Mouse (Mus musculus) c-Kit-positive CD71-positive TER-119-negative erythroid progenitor cells, embryonic 14.5 days (primary cell): Measurements from ENCODE around the gene Ccdc51.

Experiments
- DNase-seq: peaks from one replicate; pipeline ENCODE4 v3.0.0-alpha.2; 2013; ENCODE audit warnings: low read depth

Gene Ccdc51

GRCm38 (mm10) chr9:109097291-109097690 lies 15.0 kb downstream of the Ccdc51 start:
- DNase-seq = no peak

GRCm38 (mm10) chr9:109097831-109098230 lies 15.5 kb downstream of the Ccdc51 start:
- no peak for DNase-seq

GRCm38 (mm10) chr9:109098366-109098765 lies 16.1 kb downstream of the Ccdc51 start:
- no peak for DNase-seq

GRCm38 (mm10) chr9:109098969-109099368 lies 16.7 kb downstream of the Ccdc51 start:
- DNase-seq = no peak

GRCm38 (mm10) chr9:109100307-109100928 lies 18.1 kb downstream of the Ccdc51 start:
- DNase-seq = no peak

GRCm38 (mm10) chr9:109101933-109102445 lies 19.7 kb downstream of the Ccdc51 start:
- DNase-seq = no peak

- DNase-seq = no peak
These were observed 20.2 kb downstream of the Ccdc51 start for GRCm38 (mm10) chr9:109102541-109102940.

- no peak for DNase-seq
These were observed 21.0 kb downstream of the Ccdc51 start for GRCm38 (mm10) chr9:109103250-109103649.

GRCm38 (mm10) chr9:109104083-109104482 lies 21.8 kb downstream of the Ccdc51 start:
- DNase-seq = no peak

GRCm38 (mm10) chr9:109105011-109105410 lies 22.7 kb downstream of the Ccdc51 start:
- no peak for DNase-seq

- DNase-seq = no peak
These were observed 23.4 kb downstream of the Ccdc51 start for GRCm38 (mm10) chr9:109105648-109106047.

- DNase-seq = no peak
These were observed 25.0 kb downstream of the Ccdc51 start for GRCm38 (mm10) chr9:109107341-109107740.

GRCm38 (mm10) chr9:109110240-109110639 lies 27.9 kb downstream of the Ccdc51 start:
- DNase-seq = no peak

- no peak for DNase-seq
These were observed 28.8 kb downstream of the Ccdc51 start for GRCm38 (mm10) chr9:109111101-109111500.

GRCm38 (mm10) chr9:109111591-109111990 lies 29.3 kb downstream of the Ccdc51 start:
- no peak for DNase-seq

- DNase-seq = no peak
These were observed 31.0 kb downstream of the Ccdc51 start for GRCm38 (mm10) chr9:109113331-109113730.

GRCm38 (mm10) chr9:109114276-109114675 lies 32.0 kb downstream of the Ccdc51 start:
- DNase-seq = no peak

GRCm38 (mm10) chr9:109114871-109115270 lies 32.6 kb downstream of the Ccdc51 start:
- DNase-seq = no peak

GRCm38 (mm10) chr9:109116205-109116604 lies 33.9 kb downstream of the Ccdc51 start:
- DNase-seq = no peak

GRCm38 (mm10) chr9:109118106-109118505 lies 35.8 kb downstream of the Ccdc51 start:
- DNase-seq = no peak

GRCm38 (mm10) chr9:109119571-109119970 lies 37.3 kb downstream of the Ccdc51 start:
- DNase-seq = no peak

- no peak for DNase-seq
These were observed 38.7 kb downstream of the Ccdc51 start for GRCm38 (mm10) chr9:109120956-109121355.

- peak; percentile 16 for DNase-seq
These were observed 40.3 kb downstream of the Ccdc51 start for GRCm38 (mm10) chr9:109122553-109123085.

- DNase-seq = no peak
These were observed 41.0 kb downstream of the Ccdc51 start for GRCm38 (mm10) chr9:109123266-109123665.
